Mouse (Mus musculus): ENCODE data around the gene S100a10. TPM values are rescaled to one million over a fixed set of nuclear protein-coding genes. Genes with fewer than 3 reads are reported as not detected.

S100a10 gene
- polyA plus RNA-seq, 1 experiment from 2014 or later, result 887 TPM

- ATAC-seq, result peak; percentile 44
- H3K4me2 ChIP-seq (replicated peaks; ENCODE audit: low read depth), result peak overlapping the region; percentile 37
- TF ChIP-seq CTCF (IDR thresholded peaks at IDR 0.05; ENCODE audit: low read depth), result no peak
- H3K4me1 ChIP-seq (replicated peaks; ENCODE audit: control insufficient read depth, insufficient read depth, low read length), result peaks cover 10% of the 10 kb centered on the region
- no peaks in the 10 kb centered on the region for H3K9me3 ChIP-seq (ENCODE audit: control insufficient read depth)
- WGBS, result 23% methylated on average over 7 of the region's 7 CpGs
- peak overlapping the region; percentile 68 for H3K27ac ChIP-seq (ENCODE audit: low read depth, low read length)
- no peaks in the 10 kb centered on the region for H3K27me3 ChIP-seq (replicated peaks; ENCODE audit: control insufficient read depth, insufficient read depth, low read length)
- H3K4me3 ChIP-seq (ENCODE audit: low read depth, low read length), result no peak overlapping the region
- peaks cover 20% of the 10 kb centered on the region for H3K36me3 ChIP-seq (ENCODE audit: control insufficient read depth, insufficient read depth)
- H3K9ac ChIP-seq (ENCODE audit: low read depth, low read length), result no peak overlapping the region
Measured at GRCm38 (mm10) chr3:93568428-93569040, 13.7 kb downstream of the S100a10 start.

DNA sequence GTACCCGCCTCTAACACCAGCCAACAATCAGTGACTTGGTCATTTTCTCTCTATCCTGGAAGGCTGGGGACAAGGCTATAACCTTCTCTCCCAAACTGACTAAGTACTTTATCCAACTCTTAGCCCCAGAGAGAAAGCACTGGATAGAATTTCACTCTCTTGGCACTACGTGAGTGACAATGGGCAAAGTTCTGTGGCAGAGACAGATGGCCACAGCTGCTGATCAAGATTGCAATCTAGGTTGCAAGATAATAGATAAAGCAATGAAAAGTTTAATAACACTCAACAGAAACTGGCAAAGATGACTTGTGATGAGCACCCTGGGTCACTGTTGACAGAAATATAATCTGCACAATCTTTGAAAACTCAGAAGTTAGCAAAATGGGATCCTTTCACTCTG, 14.2 kb downstream of the S100a10 start:
- Histone ChIP-seq H3K9ac (ENCODE audit: low read depth, low read length) (no peak overlapping the region), H3K9me3 (ENCODE audit: control insufficient read depth) (no peaks in the 10 kb centered on the region), H3K4me3 (ENCODE audit: low read depth, low read length) (no peak overlapping the region), H3K27ac (ENCODE audit: low read depth, low read length) (peak overlapping the region; percentile 68), H3K4me2 (replicated peaks; ENCODE audit: low read depth) (peak overlapping the region; percentile 37), H3K4me1 (replicated peaks; ENCODE audit: control insufficient read depth, insufficient read depth, low read length) (peaks cover 10% of the 10 kb centered on the region), H3K36me3 (ENCODE audit: control insufficient read depth, insufficient read depth) (peaks cover 16% of the 10 kb centered on the region), H3K27me3 (replicated peaks; ENCODE audit: control insufficient read depth, insufficient read depth, low read length) (no peaks in the 10 kb centered on the region)
- no peak for ATAC-seq
- WGBS, result 19% methylated on average over 2 of the region's 2 CpGs
- TF ChIP-seq CTCF (IDR thresholded peaks at IDR 0.05; ENCODE audit: low read depth), result no peak

DNA sequence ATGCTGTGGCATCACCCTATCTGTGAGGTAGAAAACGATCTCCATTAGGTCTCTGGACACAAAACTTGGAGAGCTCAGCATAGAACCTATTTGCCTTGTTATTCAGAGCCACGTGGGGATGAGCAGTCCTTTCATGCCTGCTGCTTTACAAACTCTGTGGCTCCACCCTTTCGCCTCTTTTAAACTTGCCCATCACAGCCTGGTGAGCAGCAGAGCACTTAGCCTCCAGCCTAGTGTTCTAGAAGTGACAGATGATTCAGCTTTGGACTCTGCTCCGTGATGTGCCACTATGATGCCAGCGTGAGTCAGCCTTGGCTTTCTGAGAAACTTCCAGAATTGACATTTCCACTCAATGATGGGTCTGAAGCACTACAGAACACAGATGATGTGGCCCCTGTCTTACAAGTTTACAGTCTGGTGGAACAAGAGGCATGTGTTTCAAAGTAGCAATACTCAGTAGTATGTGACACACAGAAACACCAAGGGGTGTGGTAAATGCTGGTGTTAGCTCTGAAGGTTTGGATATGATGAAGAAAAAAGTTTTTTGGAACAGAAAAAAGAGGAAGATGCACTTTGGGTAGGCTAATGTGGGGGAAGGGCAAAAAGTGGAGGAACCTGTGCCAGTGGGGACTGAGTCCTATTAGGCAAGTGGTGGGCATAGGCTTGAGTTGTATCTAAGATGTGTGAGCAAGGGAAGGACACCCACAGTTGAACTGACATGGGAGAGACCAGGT, 17.3 kb downstream of the S100a10 start:
- peak; percentile 81 for ATAC-seq
- Histone ChIP-seq H3K27ac (ENCODE audit: low read depth, low read length) (no peak overlapping the region), H3K4me1 (replicated peaks; ENCODE audit: control insufficient read depth, insufficient read depth, low read length) (peaks cover 10% of the 10 kb centered on the region), H3K27me3 (replicated peaks; ENCODE audit: control insufficient read depth, insufficient read depth, low read length) (no peaks in the 10 kb centered on the region), H3K4me3 (ENCODE audit: low read depth, low read length) (no peak overlapping the region), H3K9me3 (ENCODE audit: control insufficient read depth) (no peaks in the 10 kb centered on the region), H3K9ac (ENCODE audit: low read depth, low read length) (no peak overlapping the region), H3K4me2 (replicated peaks; ENCODE audit: low read depth) (no peak overlapping the region), H3K36me3 (ENCODE audit: control insufficient read depth, insufficient read depth) (no peaks in the 10 kb centered on the region)
- WGBS, result 54% methylated on average over 5 of the region's 5 CpGs
- no peak for TF ChIP-seq CTCF (IDR thresholded peaks at IDR 0.05; ENCODE audit: low read depth)

- no peak overlapping the region for H3K4me3 ChIP-seq (ENCODE audit: low read depth, low read length)
- TF ChIP-seq CTCF (IDR thresholded peaks at IDR 0.05; ENCODE audit: low read depth), result no peak
- no peaks in the 10 kb centered on the region for H3K9me3 ChIP-seq (ENCODE audit: control insufficient read depth)
- no peak overlapping the region for H3K9ac ChIP-seq (ENCODE audit: low read depth, low read length)
- WGBS, result 38% methylated on average over 6 of the region's 6 CpGs
- H3K27ac ChIP-seq (ENCODE audit: low read depth, low read length), result peak overlapping the region; percentile 67
- no peaks in the 10 kb centered on the region for H3K27me3 ChIP-seq (replicated peaks; ENCODE audit: control insufficient read depth, insufficient read depth, low read length)
- no peaks in the 10 kb centered on the region for H3K36me3 ChIP-seq (ENCODE audit: control insufficient read depth, insufficient read depth)
- H3K4me1 ChIP-seq (replicated peaks; ENCODE audit: control insufficient read depth, insufficient read depth, low read length), result 0 out of 2 replicates have a peak, but pooled peaks cover 4% of the 10 kb centered on the region
- 0 out of 2 replicates have a peak overlapping the region, but pooled peaks have one; percentile 4 for H3K4me2 ChIP-seq (replicated peaks; ENCODE audit: low read depth)
- ATAC-seq, result peak; percentile 95
Measured at GRCm38 (mm10) chr3:93579317-93580038, 24.6 kb downstream of the S100a10 start.

DNA sequence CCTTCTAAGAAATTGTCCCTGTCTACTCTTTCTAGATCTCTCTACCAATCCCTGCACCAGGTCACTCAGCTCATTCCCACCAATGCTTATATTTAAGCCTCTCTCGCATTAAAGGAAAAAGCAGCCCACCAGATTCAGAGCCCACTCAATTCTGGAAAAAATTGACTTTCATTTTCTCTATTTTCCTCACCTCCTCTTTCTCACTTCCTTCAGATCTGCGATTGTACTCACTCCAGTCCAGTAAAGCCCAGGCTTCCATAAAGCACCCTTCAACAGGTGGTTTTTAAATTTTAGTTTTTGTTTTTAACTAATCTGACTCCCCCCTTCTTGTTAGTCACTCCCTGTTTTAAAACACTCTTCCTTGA, 25.1 kb downstream of the S100a10 start:
- H3K4me3 ChIP-seq (ENCODE audit: low read depth, low read length), result no peak overlapping the region
- 0 out of 2 replicates have a peak, but pooled peaks cover 4% of the 10 kb centered on the region for H3K4me1 ChIP-seq (replicated peaks; ENCODE audit: control insufficient read depth, insufficient read depth, low read length)
- WGBS, result 93% methylated on average over 2 of the region's 2 CpGs
- H3K27me3 ChIP-seq (replicated peaks; ENCODE audit: control insufficient read depth, insufficient read depth, low read length), result no peaks in the 10 kb centered on the region
- TF ChIP-seq CTCF (IDR thresholded peaks at IDR 0.05; ENCODE audit: low read depth), result no peak
- H3K36me3 ChIP-seq (ENCODE audit: control insufficient read depth, insufficient read depth), result no peaks in the 10 kb centered on the region
- H3K9me3 ChIP-seq (ENCODE audit: control insufficient read depth), result no peaks in the 10 kb centered on the region
- 0 out of 2 replicates have a peak overlapping the region, but pooled peaks have one; percentile 4 for H3K4me2 ChIP-seq (replicated peaks; ENCODE audit: low read depth)
- no peak for ATAC-seq
- no peak overlapping the region for H3K9ac ChIP-seq (ENCODE audit: low read depth, low read length)
- peak overlapping the region; percentile 62 for H3K27ac ChIP-seq (ENCODE audit: low read depth, low read length)

- peak overlapping the region; percentile 50; the same call in 1 of the 2 replicates for H3K27ac ChIP-seq (ENCODE audit: low read depth, low read length)
- no peak overlapping the region for H3K4me3 ChIP-seq (ENCODE audit: low read depth, low read length)
- H3K9ac ChIP-seq (ENCODE audit: low read depth, low read length), result no peak overlapping the region
- 0 out of 2 replicates have a peak, but pooled peaks cover 4% of the 10 kb centered on the region for H3K4me1 ChIP-seq (replicated peaks; ENCODE audit: control insufficient read depth, insufficient read depth, low read length)
- peak; percentile 59 for ATAC-seq
- no peaks in the 10 kb centered on the region for H3K36me3 ChIP-seq (ENCODE audit: control insufficient read depth, insufficient read depth)
- no peak overlapping the region for H3K4me2 ChIP-seq (replicated peaks; ENCODE audit: low read depth)
- no peaks in the 10 kb centered on the region for H3K27me3 ChIP-seq (replicated peaks; ENCODE audit: control insufficient read depth, insufficient read depth, low read length)
- no peaks in the 10 kb centered on the region for H3K9me3 ChIP-seq (ENCODE audit: control insufficient read depth)
- 18% methylated on average over 2 of the region's 2 CpGs for WGBS
- TF ChIP-seq CTCF (IDR thresholded peaks at IDR 0.05; ENCODE audit: low read depth), result peak; percentile 29
Measured at GRCm38 (mm10) chr3:93580946-93581345, 26.1 kb downstream of the S100a10 start.
